Mouse (Mus musculus) cortical plate, adult 2 months (tissue): ENCODE measurements around the gene Zfp235.

Experiments
- CTCF ChIP-seq: fragments of 200-500 bp; IDR thresholded peaks from 2 replicates; pipeline ENCODE4 v1.5.1; 2011; ENCODE audit warnings: mild to moderate bottlenecking, control low read depth, low read length; ENCODE audit not compliant: insufficient read depth; ENCODE audit errors: extremely low read depth
- POLR2A ChIP-seq: fragments of 200-500 bp; IDR thresholded peaks from 2 replicates; pipeline ENCODE4 v1.6.1; 2011; ENCODE audit warnings: mild to moderate bottlenecking, low read length, control low read depth; ENCODE audit not compliant: insufficient read depth; ENCODE audit errors: extremely low read depth

DNA sequence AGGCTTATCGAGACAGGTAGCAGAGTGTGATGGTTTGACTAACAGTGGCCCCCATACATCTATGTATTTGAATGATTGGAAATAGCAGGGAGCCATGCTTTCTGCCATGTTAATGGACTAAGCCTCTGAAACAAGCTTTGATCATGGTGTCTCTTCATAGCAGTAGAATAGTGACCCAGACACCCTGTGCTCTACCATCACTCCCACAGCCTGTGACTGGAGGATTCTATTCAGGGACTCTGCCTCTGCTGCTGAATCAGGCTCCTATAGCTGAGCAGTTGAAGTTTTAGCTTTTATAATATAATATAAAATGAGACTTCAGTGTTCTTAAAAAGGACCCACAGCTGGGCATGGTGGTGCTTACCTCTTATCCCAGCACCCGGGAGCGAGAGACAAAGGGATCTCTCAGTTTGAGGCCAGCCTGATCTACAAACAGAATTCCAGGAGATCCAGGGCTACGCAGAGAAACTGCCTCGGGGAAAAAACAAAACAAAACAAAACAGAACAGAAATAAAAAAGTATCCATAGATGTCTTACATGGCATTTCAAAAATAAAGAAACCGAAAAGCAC, 459 bp upstream of the Zfp235 start:
- TF ChIP-seq POLR2A, result no peak
- TF ChIP-seq CTCF, result no peak
